Comparison of ENCODE assay signal across 25 mouse cellular contexts in the genomic region with DNA sequence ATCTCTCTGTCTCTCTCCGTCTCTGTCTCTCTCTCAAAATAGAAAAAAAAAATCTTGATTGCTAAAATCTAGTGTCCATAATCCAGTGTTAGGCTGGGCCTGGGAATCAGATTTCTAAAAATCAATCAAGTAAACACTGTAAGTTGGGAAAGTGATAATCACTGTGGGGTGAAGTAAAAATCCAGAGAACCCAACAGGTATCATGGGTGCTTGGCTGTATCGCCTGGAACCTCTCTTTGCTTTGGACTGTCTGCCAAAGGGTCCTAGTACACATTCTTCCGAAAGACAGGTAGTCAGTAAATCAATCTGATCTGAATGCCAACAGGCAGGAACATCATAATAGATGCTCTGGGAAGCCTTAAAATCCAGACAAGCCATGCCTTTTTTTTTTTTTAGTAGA.
DNase-seq lines count a peak whose midpoint lies in the region; ATAC-seq and TF ChIP-seq lines count a peak whose summit lies in the region.
"Had no signal": no experiment of that assay in that cellular context is flagged by ENCODE, and none has a peak within 500 bp of the region (broad histone marks: within the 10 kb centered on the region; RNA-seq: fewer than 3 reads in every experiment).

No protein-coding gene starts in this region.

- no peak overlapping the region for H3K9ac ChIP-seq in hindbrain, embryonic 13.5 days
- H3K9ac ChIP-seq in hindbrain, embryonic 14.5 days = no peak overlapping the region
- H3K9ac ChIP-seq in liver, adult 2 months (ENCODE audit: low read depth, low read length) = no peak overlapping the region
- no peak overlapping the region for H3K9ac ChIP-seq in neural tube, embryonic 13.5 days
- H3K9ac ChIP-seq in neural tube, embryonic 15.5 days (replicated peaks) = no peak overlapping the region
- H3K9ac ChIP-seq: embryonic facial prominence, embryonic 13.5 days; embryonic facial prominence, embryonic 15.5 days; forebrain, embryonic 12.5 days had no signal

- H3K4me2 ChIP-seq in hindbrain, embryonic 13.5 days = no peak overlapping the region
- H3K4me2 ChIP-seq in hindbrain, embryonic 14.5 days (replicated peaks) = no peak overlapping the region
- no peak overlapping the region for H3K4me2 ChIP-seq in neural tube, embryonic 13.5 days
- no peak overlapping the region for H3K4me2 ChIP-seq in neural tube, embryonic 15.5 days
- H3K4me2 ChIP-seq: embryonic facial prominence, embryonic 13.5 days; embryonic facial prominence, embryonic 15.5 days; forebrain, embryonic 12.5 days had no signal

- 87% methylated on average over 3 of the region's 3 CpGs for WGBS in hindbrain, embryonic 13.5 days
- 97% methylated on average over 3 of the region's 3 CpGs for WGBS in hindbrain, embryonic 14.5 days
- WGBS in liver, adult 2 months = 26% methylated on average over 3 of the region's 3 CpGs
- 84% methylated on average over 3 of the region's 3 CpGs for WGBS in neural tube, embryonic 13.5 days
- WGBS in neural tube, embryonic 15.5 days = 81% methylated on average over 3 of the region's 3 CpGs

- TF ChIP-seq POLR2A in liver, adult 2 months (IDR thresholded peaks at IDR 0.05; ENCODE audit: extremely low read depth, insufficient read depth, low read length) = no peak

- no peaks in the 10 kb centered on the region for H3K36me3 ChIP-seq in hindbrain, embryonic 13.5 days
- H3K36me3 ChIP-seq in hindbrain, embryonic 14.5 days (replicated peaks; ENCODE audit: control insufficient read depth, insufficient read depth) = no peaks in the 10 kb centered on the region
- no peaks in the 10 kb centered on the region for H3K36me3 ChIP-seq in liver, adult 2 months (ENCODE audit: control insufficient read depth, insufficient read depth, low read length)
- H3K36me3 ChIP-seq in neural tube, embryonic 13.5 days = 0 out of 2 replicates have a peak, but pooled peaks cover 3% of the 10 kb centered on the region
- H3K36me3 ChIP-seq in neural tube, embryonic 15.5 days = no peaks in the 10 kb centered on the region; the same call in 1 of the 2 replicates
- H3K36me3 ChIP-seq: embryonic facial prominence, embryonic 13.5 days; embryonic facial prominence, embryonic 15.5 days; forebrain, embryonic 10.5 days; forebrain, embryonic 12.5 days; G1E had no signal

- peak overlapping the region; percentile 86; the same call in 1 of the 2 replicates for H3K27ac ChIP-seq in hindbrain, embryonic 13.5 days
- no peak overlapping the region for H3K27ac ChIP-seq in hindbrain, embryonic 14.5 days
- H3K27ac ChIP-seq in liver, adult 2 months (replicated peaks; ENCODE audit: insufficient read depth, low read depth, low read length) = peak overlapping the region; percentile 51
- H3K27ac ChIP-seq in neural tube, embryonic 13.5 days (replicated peaks) = 0 out of 2 replicates have a peak overlapping the region, but pooled peaks have one; percentile 9
- H3K27ac ChIP-seq in neural tube, embryonic 15.5 days (replicated peaks) = no peak overlapping the region
- H3K27ac ChIP-seq: embryonic facial prominence, embryonic 13.5 days; embryonic facial prominence, embryonic 15.5 days had no signal

- no peaks in the 10 kb centered on the region for H3K27me3 ChIP-seq in hindbrain, embryonic 13.5 days
- H3K27me3 ChIP-seq in hindbrain, embryonic 14.5 days (ENCODE audit: control insufficient read depth, insufficient read depth, low read length) = no peaks in the 10 kb centered on the region
- H3K27me3 ChIP-seq in liver, adult 2 months (ENCODE audit: control insufficient read depth, insufficient read depth, low read length) = no peaks in the 10 kb centered on the region
- no peaks in the 10 kb centered on the region for H3K27me3 ChIP-seq in neural tube, embryonic 13.5 days
- no peaks in the 10 kb centered on the region for H3K27me3 ChIP-seq in neural tube, embryonic 15.5 days (replicated peaks)
- H3K27me3 ChIP-seq: CH12.LX; embryonic facial prominence, embryonic 13.5 days; embryonic facial prominence, embryonic 15.5 days; forebrain, embryonic 12.5 days; Patski had no signal

- no peak for ATAC-seq in hindbrain, embryonic 13.5 days (ENCODE audit: low FRiP score)
- ATAC-seq in hindbrain, embryonic 14.5 days (ENCODE audit: low FRiP score) = no peak
- ATAC-seq in neural tube, embryonic 13.5 days (ENCODE audit: low read depth) = no peak
- no peak for ATAC-seq in neural tube, embryonic 15.5 days (ENCODE audit: low FRiP score)
- ATAC-seq: activated CD4-positive, CD25-positive, alpha-beta regulatory T cell, adult 4 months; CD4-positive, CD25-positive, alpha-beta regulatory T cell, adult 4 months; forebrain, embryonic 14.5 days; forebrain, embryonic 16.5 days; Patski had no signal

- no peaks in the 10 kb centered on the region for H3K9me3 ChIP-seq in hindbrain, embryonic 13.5 days
- H3K9me3 ChIP-seq in hindbrain, embryonic 14.5 days (ENCODE audit: control insufficient read depth, low read length) = no peaks in the 10 kb centered on the region
- H3K9me3 ChIP-seq in neural tube, embryonic 13.5 days = no peaks in the 10 kb centered on the region
- H3K9me3 ChIP-seq in neural tube, embryonic 15.5 days (replicated peaks) = no peaks in the 10 kb centered on the region
- H3K9me3 ChIP-seq: embryonic facial prominence, embryonic 13.5 days; embryonic facial prominence, embryonic 15.5 days; forebrain, embryonic 10.5 days; forebrain, embryonic 12.5 days had no signal

- peaks cover 55% of the 10 kb centered on the region for H3K4me1 ChIP-seq in hindbrain, embryonic 13.5 days (replicated peaks)
- H3K4me1 ChIP-seq in hindbrain, embryonic 14.5 days (replicated peaks; ENCODE audit: control insufficient read depth, insufficient read depth, low read length) = peaks cover 16% of the 10 kb centered on the region
- H3K4me1 ChIP-seq in liver, adult 2 months (ENCODE audit: control insufficient read depth, insufficient read depth, low read length) = peaks cover 13% of the 10 kb centered on the region
- H3K4me1 ChIP-seq in neural tube, embryonic 13.5 days (replicated peaks) = peaks cover 51% of the 10 kb centered on the region
- peaks cover 29% of the 10 kb centered on the region for H3K4me1 ChIP-seq in neural tube, embryonic 15.5 days

- no peaks in the 10 kb centered on the region for H3K79me2 ChIP-seq in liver, adult 2 months (ENCODE audit: control insufficient read depth, insufficient read depth, low read length)

- no peak overlapping the region for H3K4me3 ChIP-seq in hindbrain, embryonic 13.5 days
- no peak overlapping the region for H3K4me3 ChIP-seq in hindbrain, embryonic 14.5 days (replicated peaks; ENCODE audit: low read length)
- H3K4me3 ChIP-seq in liver, adult 2 months (ENCODE audit: insufficient read depth, low read depth, low read length) = no peak overlapping the region
- no peak overlapping the region for H3K4me3 ChIP-seq in neural tube, embryonic 13.5 days
- H3K4me3 ChIP-seq in neural tube, embryonic 15.5 days (replicated peaks) = no peak overlapping the region
- H3K4me3 ChIP-seq: embryonic facial prominence, embryonic 13.5 days; embryonic facial prominence, embryonic 15.5 days; erythroblast, embryonic 14.5 days; forebrain, embryonic 10.5 days; forebrain, embryonic 12.5 days had no signal

- DNase-seq in hindbrain, embryonic 14.5 days (ENCODE audit: low spot score) = no peak
- DNase-seq in liver, adult 2 months (ENCODE audit: extremely low read depth, low read depth, low spot score) = peak; percentile 94
- DNase-seq in liver = no peak
- DNase-seq: adrenal gland, adult 8-10 months; adrenal gland, postnatal 14 days; adrenal gland, postnatal 36 days; B cell, adult 2 months; cerebellum, adult 11-12 months; cerebellum, adult 2 months; cerebellum, adult 9-10 months had no signal

- no peak for TF ChIP-seq CTCF in liver, adult 2 months (IDR thresholded peaks at IDR 0.05; ENCODE audit: low read depth, low read length)

Comparison
In these comparisons a context has a peak if more than half of its experiments do, and no peak if none do; other contexts are left out.
1. H3K27ac ChIP-seq: peak in hindbrain, embryonic 13.5 days (single experiment), liver, adult 2 months (single experiment) and neural tube, embryonic 13.5 days (single experiment); none in hindbrain, embryonic 14.5 days (single experiment) and neural tube, embryonic 15.5 days (single experiment).